Mouse (Mus musculus): Measurements from ENCODE around the gene Arrdc3. TPM values are rescaled to one million over a fixed set of nuclear protein-coding genes. Genes with fewer than 3 reads are reported as not detected.
A peak's percentile ranks its signal among the peaks of the same experiment; 100 is the strongest.

The Arrdc3 gene
- polyA plus RNA-seq, 1 experiment from 2014 or later: 21.5 TPM

DNA sequence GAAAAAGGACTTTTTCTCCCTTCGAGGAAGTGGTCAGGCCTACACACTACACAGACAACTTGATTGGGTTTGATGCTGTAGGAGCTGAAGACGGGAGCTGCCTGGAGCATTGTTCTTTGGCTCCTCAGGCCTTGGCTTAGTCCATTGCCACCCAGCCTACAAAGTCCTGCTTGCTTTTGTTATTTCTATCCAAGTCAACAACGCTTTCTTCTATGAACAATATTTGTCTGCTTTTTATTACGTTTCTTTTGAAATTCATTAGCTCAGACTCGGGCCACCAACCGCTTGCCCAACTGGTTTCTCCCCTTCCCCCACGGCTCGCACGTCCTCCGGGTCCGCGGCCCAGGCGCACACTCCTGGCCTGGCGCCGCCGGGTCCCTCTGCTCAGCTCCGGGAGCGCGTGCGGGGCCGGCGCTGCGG, 458 bp upstream of the Arrdc3 start:
- Histone ChIP-seq H3K27ac (ENCODE audit: low read depth, low read length) (peak overlapping the region; percentile 100), H3K36me3 (ENCODE audit: control insufficient read depth, insufficient read depth) (no peaks in the 10 kb centered on the region), H3K4me3 (ENCODE audit: low read depth, low read length) (peak overlapping the region; percentile 63), H3K9me3 (ENCODE audit: control insufficient read depth) (no peaks in the 10 kb centered on the region), H3K4me1 (replicated peaks; ENCODE audit: control insufficient read depth, insufficient read depth, low read length) (no peaks in the 10 kb centered on the region), H3K9ac (ENCODE audit: low read depth, low read length) (peak overlapping the region; percentile 100), H3K27me3 (replicated peaks; ENCODE audit: control insufficient read depth, insufficient read depth, low read length) (no peaks in the 10 kb centered on the region), H3K4me2 (replicated peaks; ENCODE audit: low read depth) (peak overlapping the region; percentile 70)
- peak; percentile 7 for ATAC-seq
- no peak for TF ChIP-seq CTCF (IDR thresholded peaks at IDR 0.05; ENCODE audit: low read depth)
- WGBS: under 1% methylated on average over 23 of the region's 23 CpGs

DNA sequence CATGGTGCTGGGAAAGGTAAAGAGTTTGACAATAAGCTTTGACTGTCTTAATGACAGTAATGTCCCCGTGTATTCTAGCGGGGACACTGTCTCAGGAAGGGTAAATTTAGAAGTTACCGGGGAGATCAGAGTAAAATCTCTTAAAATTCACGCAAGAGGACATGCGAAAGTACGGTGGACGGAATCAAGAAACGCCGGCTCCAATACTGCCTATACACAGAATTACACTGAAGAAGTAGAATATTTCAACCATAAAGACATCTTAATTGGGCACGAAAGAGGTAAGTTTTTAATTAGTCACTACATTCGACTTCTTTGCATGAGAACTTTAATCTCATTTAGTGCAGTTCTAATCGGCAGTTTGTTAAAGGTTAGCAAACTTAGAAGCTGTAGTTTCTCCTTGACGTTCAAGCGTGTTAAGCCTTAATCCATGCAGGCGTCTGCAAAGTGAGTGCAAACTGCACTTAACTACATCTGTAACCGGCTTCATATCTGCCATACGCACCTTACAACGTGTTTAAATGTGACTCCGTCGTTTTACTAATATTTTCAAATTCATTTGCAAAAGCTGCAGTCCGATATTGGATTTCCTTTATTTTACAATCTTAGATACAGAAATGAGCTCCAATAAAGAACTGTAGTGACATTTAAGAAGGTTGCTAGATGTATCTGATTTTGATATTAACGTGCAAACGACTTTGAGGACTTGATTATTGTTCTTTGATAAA, 629 bp downstream of the Arrdc3 start:
- H3K27me3 ChIP-seq (replicated peaks; ENCODE audit: control insufficient read depth, insufficient read depth, low read length): no peaks in the 10 kb centered on the region
- no peaks in the 10 kb centered on the region for H3K9me3 ChIP-seq (ENCODE audit: control insufficient read depth)
- H3K4me1 ChIP-seq (replicated peaks; ENCODE audit: control insufficient read depth, insufficient read depth, low read length): no peaks in the 10 kb centered on the region
- peak overlapping the region; percentile 100 for H3K27ac ChIP-seq (ENCODE audit: low read depth, low read length)
- no peak for ATAC-seq
- WGBS: under 1% methylated on average over 23 of the region's 23 CpGs
- no peaks in the 10 kb centered on the region for H3K36me3 ChIP-seq (ENCODE audit: control insufficient read depth, insufficient read depth)
- H3K4me3 ChIP-seq (ENCODE audit: low read depth, low read length): peak overlapping the region; percentile 63
- peak overlapping the region; percentile 70 for H3K4me2 ChIP-seq (replicated peaks; ENCODE audit: low read depth)
- H3K9ac ChIP-seq (ENCODE audit: low read depth, low read length): peak overlapping the region; percentile 100
- no peak for TF ChIP-seq CTCF (IDR thresholded peaks at IDR 0.05; ENCODE audit: low read depth)

DNA sequence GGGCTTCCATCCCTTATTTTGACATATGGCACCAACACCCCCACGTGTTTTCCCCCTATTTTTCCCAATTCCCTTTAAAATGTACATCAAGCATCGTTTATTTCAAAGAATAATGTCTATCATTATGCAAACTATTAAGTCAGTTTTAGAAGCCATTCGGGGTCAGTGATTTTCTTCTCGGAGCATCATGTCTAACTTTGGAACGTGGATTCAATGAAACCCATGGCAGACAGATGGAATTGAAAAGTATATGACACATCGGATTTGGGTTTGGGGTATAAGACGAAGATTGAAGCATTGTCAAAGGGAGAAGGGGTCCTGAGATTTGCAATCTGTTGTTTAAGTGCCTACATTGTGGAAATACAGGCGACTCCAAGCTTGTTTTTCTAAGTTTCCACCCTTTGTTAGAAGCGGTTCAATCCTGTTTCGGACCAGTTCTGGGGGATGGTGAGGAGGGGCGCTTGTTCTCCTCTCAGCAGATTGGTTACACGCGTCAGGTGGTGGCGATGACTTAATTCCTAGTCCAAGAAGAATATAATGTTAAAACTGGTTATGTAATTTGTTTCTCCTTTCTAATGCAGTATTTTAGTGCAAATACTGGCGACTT, 1.3 kb downstream of the Arrdc3 start:
- under 1% methylated on average over 15 of the region's 15 CpGs for WGBS
- no peaks in the 10 kb centered on the region for H3K27me3 ChIP-seq (replicated peaks; ENCODE audit: control insufficient read depth, insufficient read depth, low read length)
- ATAC-seq: no peak

GRCm38 (mm10) chr13:80885103-80885833, 2.1 kb downstream of the Arrdc3 start:
- H3K36me3 ChIP-seq (ENCODE audit: control insufficient read depth, insufficient read depth): peaks cover 4% of the 10 kb centered on the region
- no peaks in the 10 kb centered on the region for H3K27me3 ChIP-seq (replicated peaks; ENCODE audit: control insufficient read depth, insufficient read depth, low read length)
- peak overlapping the region; percentile 100 for H3K27ac ChIP-seq (ENCODE audit: low read depth, low read length)
- peak overlapping the region; percentile 63 for H3K4me3 ChIP-seq (ENCODE audit: low read depth, low read length)
- WGBS: under 1% methylated on average over 47 of the region's 47 CpGs
- H3K9me3 ChIP-seq (ENCODE audit: control insufficient read depth): no peaks in the 10 kb centered on the region
- no peak for TF ChIP-seq CTCF (IDR thresholded peaks at IDR 0.05; ENCODE audit: low read depth)
- H3K9ac ChIP-seq (ENCODE audit: low read depth, low read length): peak overlapping the region; percentile 100
- peak overlapping the region; percentile 70 for H3K4me2 ChIP-seq (replicated peaks; ENCODE audit: low read depth)
- peak; percentile 89 for ATAC-seq
- no peaks in the 10 kb centered on the region for H3K4me1 ChIP-seq (replicated peaks; ENCODE audit: control insufficient read depth, insufficient read depth, low read length)

More for the DNA sequence above, 1.3 kb downstream of the Arrdc3 start:
- H3K36me3 ChIP-seq (ENCODE audit: control insufficient read depth, insufficient read depth): no peaks in the 10 kb centered on the region
- peak overlapping the region; percentile 100 for H3K9ac ChIP-seq (ENCODE audit: low read depth, low read length)
- peak overlapping the region; percentile 70 for H3K4me2 ChIP-seq (replicated peaks; ENCODE audit: low read depth)
- TF ChIP-seq CTCF (IDR thresholded peaks at IDR 0.05; ENCODE audit: low read depth): no peak
- H3K9me3 ChIP-seq (ENCODE audit: control insufficient read depth): no peaks in the 10 kb centered on the region
- no peaks in the 10 kb centered on the region for H3K4me1 ChIP-seq (replicated peaks; ENCODE audit: control insufficient read depth, insufficient read depth, low read length)
- peak overlapping the region; percentile 100 for H3K27ac ChIP-seq (ENCODE audit: low read depth, low read length)
- H3K4me3 ChIP-seq (ENCODE audit: low read depth, low read length): peak overlapping the region; percentile 63

DNA sequence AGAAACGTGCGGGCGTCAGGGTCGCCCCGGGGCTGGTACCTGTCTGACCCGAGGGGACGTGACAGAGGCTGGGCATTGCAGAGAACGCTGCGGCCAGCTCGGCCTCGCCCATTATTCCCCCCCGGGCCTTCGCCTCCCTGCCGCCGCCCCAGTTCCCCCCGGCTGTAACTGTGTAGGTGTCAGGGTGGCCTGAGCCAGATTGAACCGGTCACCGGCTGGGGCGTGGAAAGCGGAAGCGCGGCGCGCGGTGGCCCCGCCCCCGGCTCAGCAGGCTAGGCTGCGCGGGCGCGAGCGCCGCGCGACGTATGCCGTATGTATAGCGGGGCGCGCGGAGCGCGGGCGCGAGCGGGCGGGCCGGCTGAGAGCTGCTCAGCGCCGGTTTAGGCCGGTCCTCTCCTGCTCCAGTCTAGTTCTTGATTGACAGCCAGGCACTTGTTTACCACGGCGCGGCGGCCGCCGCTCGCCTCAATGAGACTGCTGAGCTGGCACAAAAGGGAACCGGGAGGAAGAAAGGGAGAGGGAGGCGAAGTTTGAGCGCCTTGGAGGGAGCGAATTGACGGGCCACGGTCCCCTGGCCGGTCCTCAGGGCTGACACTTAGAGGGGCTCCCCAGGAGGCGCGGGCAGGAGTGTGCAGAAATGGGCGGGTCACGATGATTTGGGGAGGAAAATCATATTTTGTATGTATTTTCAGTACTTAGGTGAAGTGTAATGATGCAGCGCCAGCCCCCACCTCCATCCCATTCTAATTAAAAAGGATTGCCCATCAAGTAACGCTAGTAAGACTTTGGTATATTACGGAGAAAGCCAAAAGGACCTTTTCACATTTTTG, 2.9 kb downstream of the Arrdc3 start:
- H3K27me3 ChIP-seq (replicated peaks; ENCODE audit: control insufficient read depth, insufficient read depth, low read length): no peaks in the 10 kb centered on the region
- H3K36me3 ChIP-seq (ENCODE audit: control insufficient read depth, insufficient read depth): peaks cover 12% of the 10 kb centered on the region
- H3K4me1 ChIP-seq (replicated peaks; ENCODE audit: control insufficient read depth, insufficient read depth, low read length): no peaks in the 10 kb centered on the region
- peak; percentile 94 for ATAC-seq
- peak overlapping the region; percentile 100 for H3K27ac ChIP-seq (ENCODE audit: low read depth, low read length)
- peak overlapping the region; percentile 63 for H3K4me3 ChIP-seq (ENCODE audit: low read depth, low read length)
- no peaks in the 10 kb centered on the region for H3K9me3 ChIP-seq (ENCODE audit: control insufficient read depth)
- H3K4me2 ChIP-seq (replicated peaks; ENCODE audit: low read depth): peak overlapping the region; percentile 70
- WGBS: 0% methylated on average over 68 of the region's 72 CpGs
- H3K9ac ChIP-seq (ENCODE audit: low read depth, low read length): peak overlapping the region; percentile 100
- peak; percentile 31 for TF ChIP-seq CTCF (IDR thresholded peaks at IDR 0.05; ENCODE audit: low read depth)
